Mouse (Mus musculus) retina, embryonic 14.5 days (tissue): ENCODE results near the gene Hs6st1.

Experiments used
- DNase-seq: peaks from one replicate; pipeline ENCODE4 v3.0.0-alpha.2; 2015; ENCODE audit warnings: low spot score

Gene Hs6st1

GRCm38 (mm10) chr1:36064861-36065760 lies 3.1 kb upstream of the Hs6st1 start:
- DNase-seq: peak; percentile 93

- no peak for DNase-seq
Observed at GRCm38 (mm10) chr1:36065761-36066150, 2.4 kb upstream of the Hs6st1 start.

DNA sequence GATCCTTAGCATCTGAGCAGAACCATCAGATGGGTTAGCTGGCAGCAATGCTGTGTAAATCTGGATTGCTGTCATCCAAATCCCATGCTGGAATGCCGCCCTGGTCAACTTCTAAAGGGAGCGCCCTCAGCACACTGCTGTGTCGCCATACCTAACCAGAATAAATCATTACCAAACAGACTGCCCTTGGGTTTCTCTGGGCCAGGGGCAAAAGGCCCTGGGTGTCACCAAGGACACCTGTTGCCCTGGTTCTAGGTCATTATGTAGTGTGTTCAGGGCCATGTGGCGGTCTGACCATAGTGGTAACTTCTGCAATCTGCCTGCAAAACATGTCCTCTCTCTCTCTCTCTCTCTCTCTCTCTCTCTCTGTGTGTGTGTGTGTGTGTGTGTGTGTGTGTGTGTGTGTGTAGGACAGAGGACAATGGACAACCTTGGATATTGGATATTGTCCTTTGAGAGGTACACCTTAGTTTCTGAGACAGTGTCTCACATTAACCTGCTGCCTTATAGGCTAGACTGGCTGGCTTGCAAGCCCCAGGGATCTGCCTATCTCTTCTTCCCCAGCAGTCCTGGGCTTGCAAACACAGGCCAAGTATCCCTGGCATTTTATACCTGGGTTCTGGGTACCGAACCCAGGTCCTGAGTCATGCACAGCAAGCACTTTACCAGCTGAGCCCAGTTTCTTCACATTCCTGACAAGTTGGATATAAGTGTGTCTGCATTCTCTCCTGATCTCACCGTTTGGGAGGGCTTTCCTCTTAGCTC lies 1.8 kb upstream of the Hs6st1 start:
- no peak for DNase-seq

- no peak for DNase-seq
Observed at GRCm38 (mm10) chr1:36067201-36067600, 999 bp upstream of the Hs6st1 start.

- no peak for DNase-seq
Observed at GRCm38 (mm10) chr1:36067611-36068010, 589 bp upstream of the Hs6st1 start.

DNA sequence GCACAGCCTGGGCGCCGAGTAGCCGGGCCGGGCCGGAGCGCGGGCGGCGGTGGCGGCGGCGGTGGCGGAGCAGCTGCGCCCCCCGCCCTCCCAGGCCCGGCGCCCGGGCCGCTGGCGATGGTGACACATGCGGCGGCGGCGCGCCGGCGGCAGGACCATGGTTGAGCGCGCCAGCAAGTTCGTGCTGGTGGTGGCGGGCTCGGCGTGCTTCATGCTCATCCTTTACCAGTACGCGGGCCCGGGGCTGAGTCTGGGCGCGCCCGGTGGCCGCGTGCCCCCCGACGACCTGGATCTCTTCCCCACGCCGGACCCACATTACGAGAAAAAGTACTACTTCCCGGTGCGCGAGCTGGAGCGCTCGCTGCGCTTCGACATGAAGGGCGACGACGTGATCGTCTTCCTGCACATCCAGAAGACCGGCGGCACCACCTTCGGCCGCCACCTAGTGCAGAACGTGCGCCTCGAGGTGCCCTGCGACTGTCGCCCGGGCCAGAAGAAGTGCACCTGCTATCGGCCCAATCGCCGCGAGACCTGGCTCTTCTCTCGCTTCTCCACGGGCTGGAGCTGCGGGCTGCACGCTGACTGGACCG lies 426 bp downstream of the Hs6st1 start:
- peak; percentile 50 for DNase-seq

DNA sequence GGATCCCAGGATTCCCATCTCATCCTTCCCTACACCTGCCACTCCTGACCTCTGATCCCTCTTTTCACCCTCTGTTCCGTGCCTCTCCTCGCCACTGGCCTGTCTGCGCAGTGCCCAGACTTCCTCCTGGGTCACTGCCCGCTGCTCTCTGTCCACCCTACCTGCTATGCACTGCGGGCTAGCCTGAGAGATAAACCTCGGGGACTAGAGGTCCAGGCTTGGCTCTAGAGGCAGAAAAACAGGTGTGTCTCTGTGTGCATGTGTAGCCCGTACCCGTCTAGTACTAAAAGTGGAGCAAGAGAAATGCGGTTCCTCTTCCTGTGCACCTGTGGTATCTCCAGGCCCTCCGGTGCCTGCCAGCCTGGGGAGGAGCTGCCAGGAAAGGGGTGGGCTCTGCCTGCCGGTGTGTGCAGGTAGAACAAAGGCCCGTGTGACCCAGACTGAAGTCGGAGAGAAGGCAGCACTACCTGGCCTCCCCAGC lies 1.1 kb downstream of the Hs6st1 start:
- DNase-seq: no peak

DNA sequence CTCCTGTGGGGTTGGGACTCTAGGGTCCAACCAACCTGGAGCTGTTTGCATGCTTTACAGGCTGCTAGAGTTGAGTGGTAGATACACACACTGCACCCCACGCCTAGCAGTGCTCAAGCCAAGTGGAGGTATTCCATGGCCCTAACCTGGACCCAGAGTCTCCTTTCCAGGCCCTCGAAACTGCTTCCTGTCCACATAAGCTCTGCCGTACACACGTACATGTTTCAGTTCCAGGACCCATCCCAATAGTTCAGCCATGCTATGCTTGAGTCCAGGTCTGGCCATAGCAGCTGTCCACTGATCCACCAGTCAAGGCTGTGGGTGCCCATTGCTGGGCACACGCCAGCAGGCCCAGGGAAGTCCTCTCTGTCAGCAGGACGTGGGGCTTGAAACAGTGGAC lies 2.0 kb downstream of the Hs6st1 start:
- DNase-seq: no peak

DNA sequence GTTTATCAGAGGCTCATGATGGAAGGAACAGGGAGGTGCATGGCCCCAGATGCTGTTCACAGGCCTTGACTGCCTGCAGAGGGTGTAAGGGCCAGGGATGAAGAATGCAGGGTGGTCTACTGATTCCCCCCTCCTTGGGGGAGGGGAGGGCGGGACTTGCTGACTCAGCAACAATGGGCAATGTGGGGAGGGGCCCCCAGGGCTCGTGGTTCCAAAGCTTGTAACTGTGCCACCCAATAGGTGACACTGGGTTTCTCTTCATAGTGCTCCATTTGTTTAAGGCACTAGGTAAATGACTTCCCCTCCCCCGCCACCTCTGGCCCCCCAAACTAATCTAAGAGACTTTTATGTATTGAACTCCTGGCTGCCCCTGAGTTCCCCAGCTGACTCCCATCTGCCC lies 2.5 kb downstream of the Hs6st1 start:
- DNase-seq: no peak

GRCm38 (mm10) chr1:36071176-36071575 lies 3.0 kb downstream of the Hs6st1 start:
- no peak for DNase-seq

DNA sequence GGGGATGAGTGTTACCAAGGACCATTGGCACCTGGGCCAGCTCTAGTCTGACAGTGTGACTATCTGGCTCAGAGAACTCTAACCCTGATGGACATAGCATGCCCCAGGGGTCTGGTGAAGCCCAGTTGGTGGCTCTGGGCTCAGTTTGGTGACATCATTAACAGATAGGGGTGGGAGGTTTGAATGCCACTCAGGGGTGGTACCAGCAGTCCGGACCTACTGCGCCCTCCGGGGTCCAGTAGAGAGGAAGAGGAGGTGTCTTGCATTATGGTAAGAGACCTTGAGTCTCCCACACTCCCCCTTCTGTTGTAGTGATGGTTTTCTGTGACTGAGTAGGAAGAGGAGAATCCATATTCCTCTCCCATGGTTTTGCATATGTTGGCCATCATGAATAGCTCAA lies 3.4 kb downstream of the Hs6st1 start:
- no peak for DNase-seq

GRCm38 (mm10) chr1:36072588-36073556 lies 4.7 kb downstream of the Hs6st1 start:
- no peak for DNase-seq

GRCm38 (mm10) chr1:36073566-36073965 lies 5.4 kb downstream of the Hs6st1 start:
- no peak for DNase-seq

GRCm38 (mm10) chr1:36074197-36074596 lies 6.0 kb downstream of the Hs6st1 start:
- no peak for DNase-seq

DNA sequence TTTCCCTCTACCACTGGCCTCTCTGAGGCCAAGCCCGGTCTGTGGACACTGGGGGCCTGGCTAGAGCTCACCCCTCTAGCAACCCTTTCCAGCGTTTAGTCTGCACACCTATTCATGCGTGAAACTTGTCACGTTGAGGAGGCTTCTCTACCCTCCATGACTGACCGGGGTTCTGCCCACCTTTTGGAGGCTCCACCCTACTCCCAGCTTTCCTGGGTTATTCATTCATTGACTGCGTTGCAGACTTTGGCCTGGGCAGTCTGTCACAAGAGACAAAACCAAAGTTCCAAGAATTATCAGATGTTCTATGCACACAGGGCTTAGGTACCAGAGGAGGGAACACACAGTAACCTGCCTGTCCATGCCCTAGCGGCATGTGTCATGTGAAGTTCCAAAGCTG lies 6.8 kb downstream of the Hs6st1 start:
- no peak for DNase-seq

DNA sequence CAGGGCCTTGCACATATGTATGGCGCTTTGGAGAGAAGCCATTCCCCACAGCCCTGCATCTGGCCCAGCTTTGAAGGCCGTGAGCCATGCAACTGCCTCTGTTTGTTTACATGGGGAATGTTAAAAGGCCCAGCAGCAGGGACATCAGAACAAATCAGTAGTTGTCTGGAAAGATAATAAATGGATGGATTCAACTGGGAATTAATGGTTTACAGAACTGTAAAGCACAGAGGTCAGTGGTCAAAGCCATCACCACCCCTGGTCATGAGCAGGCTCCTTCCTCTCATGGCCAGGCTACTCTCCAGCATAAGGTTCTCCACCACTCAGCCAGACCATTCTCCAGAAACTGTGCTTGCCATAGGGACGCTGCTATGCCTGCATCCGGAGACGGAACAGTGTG lies 7.5 kb downstream of the Hs6st1 start:
- DNase-seq: no peak

GRCm38 (mm10) chr1:36077084-36077483 lies 8.9 kb downstream of the Hs6st1 start:
- DNase-seq: no peak

DNA sequence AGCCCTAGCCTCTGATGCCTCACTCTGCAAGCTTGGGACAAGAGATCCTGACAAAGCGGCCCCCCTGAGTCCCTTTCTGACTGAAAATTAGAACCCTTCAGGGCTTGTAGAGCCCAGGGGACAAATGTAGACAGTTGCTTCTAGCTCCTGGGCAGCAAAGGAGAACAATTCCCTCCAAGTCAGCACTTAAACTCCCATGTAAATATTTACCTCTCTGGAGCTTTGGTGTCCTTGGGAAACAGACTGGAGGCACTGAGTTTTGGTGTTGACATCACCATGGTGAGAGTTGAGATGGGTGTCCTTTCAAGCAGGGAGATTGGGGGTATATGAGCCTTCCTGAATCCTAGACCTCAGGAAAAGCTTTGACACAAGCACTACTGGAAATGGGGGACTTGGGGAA lies 10.1 kb downstream of the Hs6st1 start:
- no peak for DNase-seq

GRCm38 (mm10) chr1:36079679-36080078 lies 11.5 kb downstream of the Hs6st1 start:
- no peak for DNase-seq

GRCm38 (mm10) chr1:36080974-36081373 lies 12.8 kb downstream of the Hs6st1 start:
- no peak for DNase-seq

GRCm38 (mm10) chr1:36082184-36082583 lies 14.0 kb downstream of the Hs6st1 start:
- DNase-seq: no peak

DNA sequence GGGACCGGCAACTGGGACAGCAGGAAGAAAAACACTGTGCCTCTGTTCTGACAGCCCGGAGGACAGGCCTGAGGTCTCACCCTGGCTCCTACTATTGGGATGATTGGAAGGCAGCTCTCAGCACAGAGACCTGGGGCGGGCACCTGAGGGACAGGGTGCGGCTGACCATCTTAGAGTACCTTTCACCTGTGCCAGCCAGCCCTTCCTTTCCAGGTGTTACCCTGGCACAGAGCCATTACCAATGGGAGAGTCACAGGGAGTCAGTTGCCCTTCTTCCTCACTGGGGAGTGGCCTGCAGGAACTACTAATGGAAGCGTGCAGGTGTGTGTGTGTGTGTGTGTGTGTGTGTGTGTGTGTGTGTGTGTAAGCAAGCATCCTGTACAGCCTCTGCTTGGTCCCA lies 15.4 kb downstream of the Hs6st1 start:
- DNase-seq: no peak
